Mouse (Mus musculus) hindbrain, embryonic 11.5 days (tissue): ENCODE data around the gene Trim26. TPM values are rescaled to one million over a fixed set of nuclear protein-coding genes. Genes with fewer than 3 reads are reported as not detected.
"Not testable (repeated sequence)": the region's sequence is repeated elsewhere in the genome, so short reads cannot be mapped to it uniquely, and the experiment has no call there.

ENCODE experiments used
- ATAC-seq: fragments of 200-750 bp; cut with Nextera tagmentation; 2 replicates; pipeline ENCODE4 v1.8.0; 2017; ENCODE audit warnings: mild to moderate bottlenecking, moderate TSS enrichment, moderate library complexity; ENCODE audit not compliant: low FRiP score
- DNase-seq: peaks from one replicate; pipeline ENCODE4 v3.0.0-alpha.2; 2015; ENCODE audit warnings: low spot score
- H3K27ac ChIP-seq: fragments of 300-500 bp; sonication (generic); 2 replicates; pipeline ENCODE4 v1.5.1; 2014; ENCODE audit warnings: mild to moderate bottlenecking, low read depth, low read length
- H3K27me3 ChIP-seq: fragments of 300-500 bp; sonication (generic); 2 replicates; pipeline ENCODE4 v1.6.1; 2014; ENCODE audit warnings: mild to moderate bottlenecking, low read length, moderate library complexity, mixed read lengths; ENCODE audit not compliant: control insufficient read depth, insufficient read depth
- H3K36me3 ChIP-seq: fragments of 300-500 bp; sonication (generic); 2 replicates; pipeline ENCODE4 v1.6.1; 2014; ENCODE audit warnings: mild to moderate bottlenecking, low read length, moderate library complexity, mixed read lengths; ENCODE audit not compliant: control insufficient read depth, insufficient read depth
- H3K4me1 ChIP-seq: fragments of 300-500 bp; sonication (generic); replicated peaks from 2 replicates; pipeline ENCODE4 v1.6.1; 2014; ENCODE audit warnings: low read length, mixed read lengths; ENCODE audit not compliant: control insufficient read depth, insufficient read depth
- H3K4me2 ChIP-seq: fragments of 300-500 bp; sonication (generic); replicated peaks from 2 replicates; pipeline ENCODE4 v1.6.1; 2014; ENCODE audit warnings: mild to moderate bottlenecking, low read depth, low read length
- H3K4me3 ChIP-seq: fragments of 300-500 bp; sonication (generic); 2 replicates; pipeline ENCODE4 v1.5.1; 2014; ENCODE audit warnings: low read depth, low read length
- H3K9ac ChIP-seq: fragments of 300-500 bp; sonication (generic); 2 replicates; pipeline ENCODE4 v1.6.1; 2014; ENCODE audit warnings: low read depth, low read length
- H3K9me3 ChIP-seq: fragments of 300-500 bp; sonication (generic); 2 replicates; pipeline ENCODE4 v1.6.1; 2016; ENCODE audit warnings: low read length; ENCODE audit not compliant: control insufficient read depth
- WGBS: fragments of 180-500 bp; shearing (Covaris S2); extraction: QIAGEN DNeasy Blood & Tissue Kit; methylation state at CpG from one replicate; pipeline ENCODE4 v1.1.7; 2014; 5-methylcytosine and 5-hydroxymethylcytosine counted together
- polyA plus RNA-seq: library from polyadenylated mRNA; unstranded; fragments of >200 nt; fragmentation: Nextera tagmentation; extraction: Ambion mirVana; gene quantifications from 2 replicates; pipeline ENCODE4 v1.2.1, GENCODE M21; 2014

The Trim26 gene
- polyA plus RNA-seq, 1 experiment from 2014 or later: 35.2 TPM

GRCm38 (mm10) chr17:36890073-36890903, 53.4 kb downstream of the Trim26 start, which contains the start of gene Trim40:
TSS of gene Trim40 (minus strand) at chr17:36890123.
- H3K27me3 ChIP-seq: no peaks in the 10 kb centered on the region
- H3K36me3 ChIP-seq: no peaks in the 10 kb centered on the region
- H3K4me2 ChIP-seq: no peak within 1 kb of the TSS
- WGBS: 95% methylated on average over 5 of the region's 5 CpGs
- H3K4me1 ChIP-seq: no peaks in the 10 kb centered on the region
- no peak within 1 kb of the TSS for H3K9ac ChIP-seq
- H3K9me3 ChIP-seq: no peaks in the 10 kb centered on the region
- H3K4me3 ChIP-seq: no peak within 1 kb of the TSS
- no peak within 1 kb of the TSS for H3K27ac ChIP-seq
- ATAC-seq (no peak), DNase-seq (no peak)

- H3K4me2 ChIP-seq, H3K36me3 ChIP-seq, H3K27me3 ChIP-seq, H3K27ac ChIP-seq, H3K4me3 ChIP-seq, ATAC-seq, H3K4me1 ChIP-seq, DNase-seq, H3K9me3 ChIP-seq, H3K9ac ChIP-seq: not testable (repeated sequence)
- WGBS: 83% methylated on average over 1 of the region's 1 CpGs
These were observed 54.6 kb downstream of the Trim26 start for GRCm38 (mm10) chr17:36891496-36891895.

GRCm38 (mm10) chr17:36892362-36892761, 55.4 kb downstream of the Trim26 start:
- Histone ChIP-seq H3K9ac (no peak overlapping the region), H3K4me1 (no peaks in the 10 kb centered on the region), H3K4me2 (no peak overlapping the region), H3K36me3 (no peaks in the 10 kb centered on the region), H3K27ac (no peak overlapping the region), H3K27me3 (no peaks in the 10 kb centered on the region), H3K9me3 (no peaks in the 10 kb centered on the region), H3K4me3 (no peak overlapping the region)
- WGBS: 17% methylated on average over 2 of the region's 2 CpGs
- ATAC-seq (0 out of 2 replicates have a peak, but pooled peaks have one; percentile 47), DNase-seq (peak; percentile 50)

- DNase-seq (no peak), ATAC-seq (no peak)
- no peak overlapping the region for H3K4me3 ChIP-seq
- no peak overlapping the region for H3K4me2 ChIP-seq
- WGBS: 82% methylated on average over 5 of the region's 5 CpGs
- H3K27ac ChIP-seq: no peak overlapping the region
- no peaks in the 10 kb centered on the region for H3K36me3 ChIP-seq
- no peaks in the 10 kb centered on the region for H3K9me3 ChIP-seq
- H3K4me1 ChIP-seq: no peaks in the 10 kb centered on the region
- H3K9ac ChIP-seq: no peak overlapping the region
- H3K27me3 ChIP-seq: no peaks in the 10 kb centered on the region
These were observed 56.5 kb downstream of the Trim26 start for GRCm38 (mm10) chr17:36893387-36893786.

- no peak overlapping the region for H3K4me2 ChIP-seq
- H3K36me3 ChIP-seq: no peaks in the 10 kb centered on the region
- H3K4me1 ChIP-seq: no peaks in the 10 kb centered on the region
- 73% methylated on average over 1 of the region's 1 CpGs for WGBS
- H3K9me3 ChIP-seq: no peaks in the 10 kb centered on the region
- DNase-seq (peak; percentile 60), ATAC-seq (no peak)
- H3K9ac ChIP-seq: no peak overlapping the region
- no peak overlapping the region for H3K27ac ChIP-seq
- no peak overlapping the region for H3K4me3 ChIP-seq
- no peaks in the 10 kb centered on the region for H3K27me3 ChIP-seq
These were observed 59.6 kb downstream of the Trim26 start for GRCm38 (mm10) chr17:36896583-36896982.

- H3K27me3 ChIP-seq: no peaks in the 10 kb centered on the region
- no peaks in the 10 kb centered on the region for H3K9me3 ChIP-seq
- H3K36me3 ChIP-seq: no peaks in the 10 kb centered on the region
- no peak overlapping the region for H3K9ac ChIP-seq
- no peak overlapping the region for H3K4me2 ChIP-seq
- no peak overlapping the region for H3K4me3 ChIP-seq
- no peaks in the 10 kb centered on the region for H3K4me1 ChIP-seq
- ATAC-seq (no peak), DNase-seq (no peak)
- H3K27ac ChIP-seq: no peak overlapping the region
These were observed 60.1 kb downstream of the Trim26 start for GRCm38 (mm10) chr17:36897065-36897464.

GRCm38 (mm10) chr17:36897552-36898205, 60.7 kb downstream of the Trim26 start, which contains the start of gene Trim31:
TSS of gene Trim31 (plus strand) at chr17:36898118.
- Histone ChIP-seq H3K27ac (no peak within 1 kb of the TSS), H3K36me3 (no peaks in the 10 kb centered on the region), H3K4me3 (no peak within 1 kb of the TSS), H3K9me3 (no peaks in the 10 kb centered on the region), H3K4me1 (no peaks in the 10 kb centered on the region), H3K9ac (no peak within 1 kb of the TSS), H3K27me3 (no peaks in the 10 kb centered on the region), H3K4me2 (no peak within 1 kb of the TSS)
- WGBS: 82% methylated on average over 6 of the region's 6 CpGs
- no peak for DNase-seq
- ATAC-seq: no peak

GRCm38 (mm10) chr17:36899376-36899775, 62.4 kb downstream of the Trim26 start:
- Histone ChIP-seq H3K27me3 (no peaks in the 10 kb centered on the region), H3K9me3 (no peaks in the 10 kb centered on the region), H3K36me3 (no peaks in the 10 kb centered on the region), H3K4me2 (no peak overlapping the region), H3K4me3 (no peak overlapping the region), H3K4me1 (no peaks in the 10 kb centered on the region), H3K27ac (no peak overlapping the region), H3K9ac (no peak overlapping the region)
- 76% methylated on average over 4 of the region's 4 CpGs for WGBS
- no peak for ATAC-seq
- no peak for DNase-seq

GRCm38 (mm10) chr17:36900001-36900400, 63.1 kb downstream of the Trim26 start:
- Histone ChIP-seq H3K27me3 (no peaks in the 10 kb centered on the region), H3K4me1 (no peaks in the 10 kb centered on the region), H3K36me3 (no peaks in the 10 kb centered on the region), H3K4me2 (no peak overlapping the region), H3K9ac (no peak overlapping the region), H3K27ac (no peak overlapping the region), H3K9me3 (no peaks in the 10 kb centered on the region), H3K4me3 (no peak overlapping the region)
- DNase-seq (no peak), ATAC-seq (no peak)
- 80% methylated on average over 5 of the region's 5 CpGs for WGBS
